Mouse (Mus musculus) 3T3-L1 (cell line): ENCODE data around the gene Zfp560.
"Not testable (repeated sequence)": the region's sequence is repeated elsewhere in the genome, so short reads cannot be mapped to it uniquely, and the experiment has no call there.

Experiments
- DNase-seq: peaks from one replicate; pipeline ENCODE4 v3.0.0-alpha.2; 2015; ENCODE audit warnings: low read depth, low spot score

The Zfp560 gene

DNA sequence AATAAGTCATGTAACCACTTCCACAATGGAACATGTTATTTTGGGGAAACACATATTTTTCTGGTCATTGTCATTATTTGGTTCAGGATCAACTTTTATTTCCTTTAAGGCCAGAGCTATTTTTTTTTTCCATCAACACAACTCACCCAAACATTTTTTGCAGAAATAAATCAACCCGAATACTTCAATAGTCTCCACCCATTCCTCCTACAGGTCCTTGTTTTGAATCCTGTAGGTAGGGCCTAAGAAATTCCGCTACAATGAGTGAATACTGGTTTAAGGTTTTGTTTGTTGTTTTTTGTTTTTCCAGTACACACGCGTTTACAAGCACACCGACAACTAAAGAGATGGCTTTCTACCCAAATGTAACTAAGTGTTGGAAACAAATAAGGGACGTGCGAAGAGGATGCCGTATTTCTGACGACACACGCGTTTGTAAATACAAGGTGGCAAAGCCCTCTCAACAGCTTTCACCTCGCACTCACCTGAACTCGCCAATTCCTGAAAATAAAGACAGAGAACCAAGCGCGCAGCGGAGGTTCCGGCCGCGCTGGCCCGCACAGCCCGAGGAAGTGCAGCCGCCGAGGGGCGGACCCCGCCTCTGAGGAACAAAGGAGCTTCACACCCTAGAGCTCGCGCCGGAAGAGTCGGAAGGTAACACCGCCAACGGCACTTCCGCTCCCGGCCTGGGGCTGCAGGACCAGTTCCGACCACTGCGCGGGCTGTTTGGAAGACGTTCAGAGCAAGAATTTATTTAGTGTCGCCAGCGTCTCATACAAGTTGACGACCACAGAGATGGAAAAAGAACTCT lies at the start of gene Zfp560:
Gene Zfp560, minus strand, starts transcription at position 646 of the 811 bp plus-strand sequence.
- peak; percentile 91 for DNase-seq

- DNase-seq: no peak
Observed at GRCm38 (mm10) chr9:20430004-20430403, 45.0 kb upstream of the Zfp560 start.

DNA sequence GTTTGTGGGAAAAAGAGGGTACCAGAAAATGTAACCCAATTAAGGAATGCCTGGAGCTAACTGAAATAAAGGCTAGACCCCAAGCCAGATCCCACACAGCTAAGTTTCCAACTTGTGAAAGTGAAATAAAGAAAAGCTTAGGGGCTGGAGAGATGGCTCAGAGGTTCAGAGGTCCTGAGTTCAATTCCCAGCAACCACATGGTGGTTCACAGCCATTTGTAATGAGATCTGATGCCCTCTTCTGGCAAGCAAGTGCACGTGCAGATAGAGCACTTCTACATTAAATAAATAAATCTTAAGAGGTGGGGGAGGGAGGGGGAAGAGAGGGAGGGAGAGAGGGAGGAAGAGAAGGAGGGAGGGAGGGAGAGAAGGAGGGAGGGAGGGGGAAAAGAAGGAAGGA lies 26.5 kb upstream of the Zfp560 start:
- DNase-seq: no peak

GRCm38 (mm10) chr9:20409319-20409718 lies 24.3 kb upstream of the Zfp560 start:
- no peak for DNase-seq

DNA sequence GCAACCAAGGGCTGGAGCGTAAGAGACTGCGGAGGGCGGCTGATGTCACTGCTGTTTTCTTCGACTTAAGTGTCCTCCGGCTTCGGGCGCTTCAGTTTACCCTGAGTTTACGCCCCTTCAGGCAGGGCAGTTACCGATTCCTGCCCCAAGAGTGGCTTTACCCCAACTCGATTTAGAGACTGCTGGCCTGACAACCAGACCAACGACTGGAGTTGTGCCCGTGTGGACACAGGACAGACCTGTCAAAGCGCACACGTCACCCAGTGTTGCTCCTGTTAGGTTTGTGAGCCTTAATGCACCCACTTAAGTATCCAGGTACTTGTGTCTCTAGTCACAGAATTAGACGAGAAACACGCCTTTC lies 346 bp upstream of the Zfp560 start:
- DNase-seq: no peak

DNA sequence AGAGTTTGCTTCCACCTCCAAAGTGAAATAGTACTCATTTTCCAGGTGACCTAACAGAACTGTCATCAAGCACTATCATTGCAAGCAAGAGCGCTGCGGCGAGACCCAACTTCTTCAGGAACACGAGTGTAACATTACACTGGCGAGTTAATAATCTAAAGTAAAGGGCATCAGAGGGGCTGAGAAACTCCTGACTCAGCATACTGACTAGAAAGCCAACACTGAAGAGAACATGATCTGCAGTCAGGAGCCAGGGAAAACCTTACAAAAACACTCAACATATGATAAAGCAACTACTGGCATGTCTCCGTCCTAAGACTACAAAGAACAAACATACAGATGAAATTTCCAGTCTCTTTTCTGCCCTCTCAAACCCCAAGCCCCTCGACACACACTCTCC lies 1.3 kb downstream of the Zfp560 start:
- DNase-seq: no peak

GRCm38 (mm10) chr9:20374712-20375111 lies 10.3 kb downstream of the Zfp560 start:
- no peak for DNase-seq

DNA sequence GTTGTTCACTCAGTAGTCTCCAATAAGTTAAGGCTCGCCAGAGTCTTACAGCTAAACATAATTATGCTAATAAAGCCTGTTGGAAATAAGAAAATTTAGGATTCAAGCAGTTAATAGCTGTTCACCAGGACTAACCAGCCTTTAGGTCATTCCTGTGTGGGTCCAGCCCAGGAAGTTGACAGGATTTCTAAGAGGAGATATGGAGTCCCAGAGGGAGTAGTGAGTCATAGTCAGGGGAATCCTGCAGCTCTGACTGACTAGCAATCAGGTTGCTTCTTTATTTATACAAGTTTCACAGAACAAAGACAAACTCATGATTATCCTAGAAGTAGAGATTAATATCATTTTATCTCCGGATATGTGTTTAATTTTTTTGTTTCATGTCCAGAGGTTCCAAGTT lies 17.7 kb downstream of the Zfp560 start:
- peak; percentile 90 for DNase-seq

DNA sequence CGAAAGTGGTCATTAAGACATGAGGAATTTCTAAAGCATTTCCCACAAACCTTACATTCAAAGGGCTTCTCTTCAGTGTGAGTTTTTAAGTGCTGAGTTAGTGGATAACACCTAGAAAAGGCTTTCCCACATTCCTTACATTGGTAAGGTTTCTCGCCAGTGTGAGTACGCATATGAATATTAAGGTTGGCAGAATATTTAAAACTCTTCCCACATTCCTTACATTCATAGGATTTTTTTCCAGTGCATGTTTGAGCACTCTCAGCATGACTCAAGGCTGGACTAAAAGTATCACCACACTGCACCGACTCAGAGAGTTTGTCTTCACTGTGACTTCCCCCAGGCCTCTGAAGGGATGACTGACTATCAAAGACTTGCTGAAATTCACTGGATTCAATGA lies 36.5 kb downstream of the Zfp560 start:
- peak; percentile 32 for DNase-seq

GRCm38 (mm10) chr9:20335994-20336393 lies 49.0 kb downstream of the Zfp560 start, which contains the start of gene Olfr18:
TSS of gene Olfr18 (minus strand) at chr9:20336094.
- no peak for DNase-seq

DNA sequence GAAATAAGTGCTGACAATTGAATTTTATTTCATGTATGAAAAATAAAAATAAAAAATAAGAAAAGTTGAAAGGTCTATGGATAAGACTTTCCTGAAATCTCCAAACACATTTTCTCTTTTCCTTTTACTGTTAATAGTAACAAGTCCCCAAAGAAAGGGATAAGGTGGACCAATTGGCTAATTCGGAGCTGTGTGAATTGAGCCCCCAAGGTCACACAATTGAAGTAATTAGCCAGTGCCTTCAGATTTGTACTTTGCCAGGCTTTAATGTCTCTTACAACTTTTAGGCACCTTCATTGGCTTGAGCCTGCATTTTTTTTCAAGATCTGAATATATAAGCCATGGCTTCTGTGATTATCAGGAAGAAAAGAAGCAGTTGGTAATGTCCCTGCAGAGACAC lies 86.7 kb downstream of the Zfp560 start, which contains the start of gene Olfr873:
Gene Olfr873, plus strand, starts transcription at position 301 of the 400 bp plus-strand sequence.
- DNase-seq: no peak

GRCm38 (mm10) chr9:20295562-20295961 lies 89.4 kb downstream of the Zfp560 start:
- not testable (repeated sequence) for DNase-seq
